Mouse (Mus musculus): Measurements from ENCODE around the gene Myh15. TPM values are rescaled to one million over a fixed set of nuclear protein-coding genes. Genes with fewer than 3 reads are reported as not detected.

Myh15 gene
- total RNA-seq (2021), result not detected
- long read RNA-seq, experiment 1, result 0 reads
- long read RNA-seq, experiment 2, result 0 reads

- intact Hi-C loops (cut with DNase I), result no loop called here
- no peak within 1 kb of the TSS for H3K4me3 ChIP-seq
- no peak within 1 kb of the TSS for H3K27ac ChIP-seq
- no peak for TF ChIP-seq CTCF (IDR thresholded peaks at IDR 0.05)
- no peak for DNase-seq
Measured at GRCm38 (mm10) chr16:49057186-49057585, at the start of gene Myh15. TSS of gene Myh15 (plus strand) at chr16:49057486.

- intact Hi-C loops (cut with DNase I), result no loop called here
- Histone ChIP-seq H3K27ac (no peak overlapping the region), H3K4me3 (no peak overlapping the region)
- TF ChIP-seq CTCF (IDR thresholded peaks at IDR 0.05), result peak; percentile 43
- no peak for DNase-seq
Measured at GRCm38 (mm10) chr16:49016620-49017332, 40.5 kb upstream of the Myh15 start.

- intact Hi-C loops (cut with DNase I), result no loop called here
- H3K4me3 ChIP-seq, result no peak overlapping the region
- DNase-seq, result no peak
- TF ChIP-seq CTCF (IDR thresholded peaks at IDR 0.05), result no peak
- no peak overlapping the region for H3K27ac ChIP-seq
Measured at GRCm38 (mm10) chr16:49035852-49036251, 21.4 kb upstream of the Myh15 start.

GRCm38 (mm10) chr16:49037771-49038170 lies 19.5 kb upstream of the Myh15 start:
- DNase-seq, result no peak
- no peak overlapping the region for H3K27ac ChIP-seq
- no peak for TF ChIP-seq CTCF (IDR thresholded peaks at IDR 0.05)
- intact Hi-C loops (cut with DNase I), result no loop called here
- H3K4me3 ChIP-seq, result no peak overlapping the region

GRCm38 (mm10) chr16:49040554-49041221 lies 16.6 kb upstream of the Myh15 start:
- TF ChIP-seq CTCF (IDR thresholded peaks at IDR 0.05), result no peak
- DNase-seq, result no peak
- Histone ChIP-seq H3K4me3 (no peak overlapping the region), H3K27ac (no peak overlapping the region)
- intact Hi-C loops (cut with DNase I), result no loop called here

GRCm38 (mm10) chr16:49049214-49049613 lies 8.1 kb upstream of the Myh15 start:
- TF ChIP-seq CTCF (IDR thresholded peaks at IDR 0.05), result no peak
- no peak for DNase-seq
- Histone ChIP-seq H3K27ac (no peak overlapping the region), H3K4me3 (no peak overlapping the region)
- intact Hi-C loops (cut with DNase I), result no loop called here

GRCm38 (mm10) chr16:49069256-49069963 lies 12.1 kb downstream of the Myh15 start:
- Histone ChIP-seq H3K27ac (no peak overlapping the region), H3K4me3 (no peak overlapping the region)
- no peak for DNase-seq
- intact Hi-C loops (cut with DNase I), result no loop called here
- TF ChIP-seq CTCF (IDR thresholded peaks at IDR 0.05), result no peak

GRCm38 (mm10) chr16:49071316-49071715 lies 14.0 kb downstream of the Myh15 start:
- no peak for DNase-seq
- TF ChIP-seq CTCF (IDR thresholded peaks at IDR 0.05), result no peak
- Histone ChIP-seq H3K27ac (no peak overlapping the region), H3K4me3 (no peak overlapping the region)
- intact Hi-C loops (cut with DNase I), result no loop called here

- no peak overlapping the region for H3K27ac ChIP-seq
- no peak overlapping the region for H3K4me3 ChIP-seq
- TF ChIP-seq CTCF (IDR thresholded peaks at IDR 0.05), result no peak
- intact Hi-C loops (cut with DNase I), result no loop called here
- DNase-seq, result no peak
Measured at GRCm38 (mm10) chr16:49128015-49128414, 70.7 kb downstream of the Myh15 start.

- Histone ChIP-seq H3K4me3 (no peak overlapping the region), H3K27ac (no peak overlapping the region)
- TF ChIP-seq CTCF (IDR thresholded peaks at IDR 0.05), result no peak
- no peak for DNase-seq
- intact Hi-C loops (cut with DNase I), result no loop called here
Measured at GRCm38 (mm10) chr16:49156193-49156592, 98.9 kb downstream of the Myh15 start.

- H3K4me3 ChIP-seq, result no peak overlapping the region
- intact Hi-C loops (cut with DNase I), result no loop called here
- no peak overlapping the region for H3K27ac ChIP-seq
- DNase-seq, result peak; percentile 40
- TF ChIP-seq CTCF (IDR thresholded peaks at IDR 0.05), result peak; percentile 87
Measured at GRCm38 (mm10) chr16:49164349-49165137, 107.3 kb downstream of the Myh15 start.

GRCm38 (mm10) chr16:49165728-49166127 lies 108.4 kb downstream of the Myh15 start:
- intact Hi-C loops (cut with DNase I), result no loop called here
- no peak overlapping the region for H3K27ac ChIP-seq
- TF ChIP-seq CTCF (IDR thresholded peaks at IDR 0.05), result no peak
- DNase-seq, result no peak
- no peak overlapping the region for H3K4me3 ChIP-seq

All from gastrocnemius, adult 2 months (tissue).